Mouse (Mus musculus): ENCODE results near the gene Cox7a2l.

DNA sequence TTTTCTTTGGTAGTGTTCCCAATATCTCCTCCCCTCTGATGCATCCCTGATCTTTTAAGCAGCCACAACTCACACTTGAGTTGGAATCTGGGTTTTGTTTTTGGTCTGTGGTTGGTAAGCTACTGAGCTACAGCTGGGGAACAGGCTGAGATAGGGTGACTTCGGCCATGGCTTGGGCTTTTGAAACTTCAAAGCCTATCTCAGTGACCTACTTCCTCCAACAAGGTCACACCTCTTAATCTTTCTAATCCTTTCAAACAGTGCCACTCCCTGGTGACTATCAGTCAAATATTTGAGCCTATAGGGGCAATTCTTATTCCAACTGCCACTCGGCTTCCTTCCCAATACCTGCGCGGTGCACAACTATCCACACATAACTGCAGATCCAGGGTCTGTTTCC, 17.4 kb downstream of the Cox7a2l start:
- no peak for TF ChIP-seq GATA1 (IDR thresholded peaks at IDR 0.05; ENCODE audit: borderline replicate concordance, low read length)
- no peak for TF ChIP-seq FLI1 (IDR thresholded peaks at IDR 0.05; ENCODE audit: low read length)
